Mouse (Mus musculus) ES-E14 (cell line): ENCODE data around the gene Hhipl1.

Source experiments
- CHD2 ChIP-seq: IDR thresholded peaks from 2 replicates; pipeline ENCODE4 v1.6.1; 2014; ENCODE audit warnings: mild to moderate bottlenecking, low read depth, low read length, inconsistent platforms
- HCFC1 ChIP-seq: IDR thresholded peaks from 2 replicates; pipeline ENCODE4 v1.6.1; 2012; ENCODE audit warnings: low read length, inconsistent platforms, borderline replicate concordance; ENCODE audit not compliant: insufficient read depth
- MAFK ChIP-seq: IDR thresholded peaks from 2 replicates; pipeline ENCODE4 v1.6.1; 2014; ENCODE audit warnings: mild to moderate bottlenecking, low read depth, low read length, inconsistent platforms; ENCODE audit not compliant: insufficient read depth
- ZC3H11A ChIP-seq: IDR thresholded peaks from 2 replicates; pipeline ENCODE4 v1.6.1; 2012; ENCODE audit warnings: low read depth, mild to moderate bottlenecking, inconsistent platforms, low read length, borderline replicate concordance
- ZNF384 ChIP-seq: IDR thresholded peaks from 2 replicates; pipeline ENCODE4 v1.6.1; 2012; ENCODE audit warnings: low read depth, low read length, inconsistent platforms

DNA sequence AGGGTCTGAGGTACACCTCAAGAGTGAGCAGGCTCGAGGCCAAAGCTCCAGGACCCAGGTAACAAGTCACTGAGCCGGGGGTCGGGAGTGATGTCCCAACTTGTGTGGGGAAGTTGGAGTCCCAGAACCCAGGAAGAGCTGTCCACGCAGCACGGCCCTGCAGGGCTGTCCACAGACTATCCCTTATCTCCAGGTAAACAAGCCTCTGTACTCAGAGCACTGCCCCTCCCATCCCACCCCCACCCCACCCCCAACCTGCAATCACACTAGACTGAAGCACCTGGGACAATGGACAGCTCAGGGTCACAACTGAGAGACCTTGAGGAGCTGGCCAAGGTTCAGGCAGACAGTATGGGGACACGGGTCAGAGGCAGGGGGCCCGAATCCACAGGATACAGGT lies 41.2 kb upstream of the Hhipl1 start:
- no peak for TF ChIP-seq CHD2
- TF ChIP-seq ZC3H11A, result no peak
- no peak for TF ChIP-seq HCFC1
- TF ChIP-seq MAFK, result no peak
- TF ChIP-seq ZNF384, result no peak
